21 mouse cellular contexts compared by ENCODE assay signal in genomic region chr13:53911846-53912245, GRCm38 (mm10).
"Had no signal": no experiment of that assay in that cellular context is flagged by ENCODE, and none has a peak within 500 bp of the region (broad histone marks: within the 10 kb centered on the region; RNA-seq: fewer than 3 reads in every experiment).

No protein-coding gene starts in this region.

- H3K9me3 ChIP-seq: lung, embryonic 15.5 days; midbrain, embryonic 13.5 days; midbrain, embryonic 15.5 days; neural tube, embryonic 13.5 days; neural tube, embryonic 15.5 days had no signal

- H3K4me1 ChIP-seq: megakaryocyte, embryonic 14.5 days; midbrain, embryonic 15.5 days; neural tube, embryonic 15.5 days had no signal

- H3K4me3 ChIP-seq: lung, embryonic 15.5 days; megakaryocyte, embryonic 14.5 days; midbrain, embryonic 13.5 days; midbrain, embryonic 15.5 days; myocyte; neural tube, embryonic 13.5 days; neural tube, embryonic 15.5 days had no signal

- H3K27ac ChIP-seq: lung, embryonic 15.5 days; macrophage; midbrain, embryonic 13.5 days; midbrain, embryonic 15.5 days; neural tube, embryonic 13.5 days; neural tube, embryonic 15.5 days had no signal

- ATAC-seq: lung, postnatal 0 days; midbrain, embryonic 13.5 days; midbrain, embryonic 15.5 days had no signal

- DNase-seq: lung, adult 2 months; lung, postnatal 14 days; lung, postnatal 36 days; retina, postnatal 1 day; right cerebral cortex, adult 18-20 months; right cerebral cortex, postnatal 25 days; right cerebral cortex, postnatal 4 days; spleen, adult 18-20 months; thymus, adult 18-20 months; thymus, postnatal 14 days; thymus, postnatal 36 days had no signal

- H3K4me2 ChIP-seq: lung, embryonic 15.5 days; midbrain, embryonic 11.5 days; midbrain, embryonic 13.5 days; midbrain, embryonic 15.5 days; neural tube, embryonic 13.5 days; neural tube, embryonic 15.5 days had no signal

- H3K9ac ChIP-seq: lung, embryonic 15.5 days; midbrain, embryonic 13.5 days; midbrain, embryonic 15.5 days; neural tube, embryonic 13.5 days; neural tube, embryonic 15.5 days had no signal

- H3K36me3 ChIP-seq: lung, embryonic 15.5 days; midbrain, embryonic 13.5 days; midbrain, embryonic 15.5 days; neural tube, embryonic 13.5 days; neural tube, embryonic 15.5 days had no signal

- H3K27me3 ChIP-seq: lung, embryonic 15.5 days; megakaryocyte, embryonic 14.5 days; midbrain, embryonic 13.5 days; midbrain, embryonic 15.5 days; neural tube, embryonic 13.5 days; neural tube, embryonic 15.5 days had no signal
